Mouse (Mus musculus): ENCODE results near the gene Unc119.

The Unc119 gene

GRCm38 (mm10) chr11:78372610-78373009 lies 29.3 kb downstream of the Unc119 start:
- DNase-seq: no peak

- DNase-seq: no peak
Observed at GRCm38 (mm10) chr11:78374147-78374546, 30.9 kb downstream of the Unc119 start.

GRCm38 (mm10) chr11:78377549-78378159 lies 34.4 kb downstream of the Unc119 start:
- no peak for DNase-seq

- no peak for DNase-seq
Observed at GRCm38 (mm10) chr11:78380351-78380750, 37.1 kb downstream of the Unc119 start.

- no peak for DNase-seq
Observed at GRCm38 (mm10) chr11:78380996-78381395, 37.7 kb downstream of the Unc119 start.

DNA sequence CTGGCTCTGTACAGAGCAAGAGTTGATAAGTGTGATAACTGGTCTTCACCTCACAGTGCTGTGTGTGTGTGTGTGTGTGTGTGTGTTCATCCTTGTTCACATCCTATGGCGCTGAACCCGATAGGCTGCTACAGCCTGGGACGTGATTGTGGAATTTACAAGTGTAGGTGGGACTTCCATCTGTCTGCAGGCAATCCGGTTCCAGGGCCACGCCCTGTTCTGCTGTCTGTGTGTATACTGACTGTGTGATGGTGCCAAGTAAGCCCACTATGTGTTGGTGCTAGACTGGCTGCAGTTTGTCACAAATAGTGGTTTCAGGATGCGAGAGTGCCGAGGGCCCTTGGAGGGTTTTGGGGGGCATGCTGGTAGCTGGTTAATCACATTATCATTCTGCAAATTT lies 39.0 kb downstream of the Unc119 start:
- DNase-seq: no peak

DNA sequence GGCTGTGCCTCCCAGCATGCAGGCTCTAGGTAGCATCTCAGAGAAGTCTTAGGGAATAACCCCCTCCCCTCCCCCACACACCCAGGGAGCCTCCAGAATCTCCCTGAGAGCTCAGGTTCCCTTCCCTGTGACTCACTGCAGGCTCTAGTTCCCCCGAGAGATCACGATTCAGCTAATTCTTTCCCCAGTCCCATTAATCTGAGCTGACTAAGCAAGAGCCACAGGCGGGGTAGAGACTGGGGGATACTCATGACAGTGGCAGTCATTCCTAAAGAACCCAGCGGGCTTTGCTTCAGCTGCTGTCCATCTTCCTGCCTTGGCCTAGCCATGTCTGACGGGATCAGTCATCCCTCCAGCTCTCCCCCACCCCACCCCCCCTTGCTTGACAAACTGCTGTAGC lies 39.4 kb downstream of the Unc119 start:
- DNase-seq: no peak

GRCm38 (mm10) chr11:78385776-78386175 lies 42.5 kb downstream of the Unc119 start:
- no peak for DNase-seq

- no peak for DNase-seq
Observed at GRCm38 (mm10) chr11:78386508-78387043, 43.3 kb downstream of the Unc119 start, which contains the start of gene Foxn1. TSS of gene Foxn1 (minus strand) at chr11:78386558.

DNA sequence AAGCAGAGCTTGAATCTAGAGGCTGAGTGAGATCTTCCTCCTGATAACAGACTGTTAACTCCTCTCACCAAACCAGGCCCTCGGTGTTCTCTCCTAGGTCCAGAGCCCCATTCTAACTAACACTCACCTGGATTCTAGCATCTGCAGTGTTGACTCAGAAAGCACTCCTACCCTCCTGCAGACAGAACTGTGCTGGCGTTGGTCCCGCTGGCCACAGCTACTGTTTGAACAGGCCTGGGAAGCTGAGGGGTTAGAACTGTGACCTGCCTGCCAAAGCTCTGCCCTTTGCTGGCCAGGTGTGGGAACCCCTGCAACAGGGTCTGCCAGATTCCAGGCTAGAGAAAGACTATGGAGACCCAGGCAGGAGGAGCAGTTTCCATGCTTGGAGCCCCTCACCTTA lies 49.4 kb downstream of the Unc119 start:
- DNase-seq: no peak

GRCm38 (mm10) chr11:78396950-78397349 lies 53.7 kb downstream of the Unc119 start:
- DNase-seq: no peak

- peak; percentile 40 to 48 for DNase-seq
Observed at GRCm38 (mm10) chr11:78397397-78397796, 54.1 kb downstream of the Unc119 start.

GRCm38 (mm10) chr11:78398212-78398611 lies 54.9 kb downstream of the Unc119 start:
- no peak for DNase-seq
